Mouse (Mus musculus) CH12.LX (cell line): ENCODE measurements around the gene Eif3m. TPM values are rescaled to one million over a fixed set of nuclear protein-coding genes. Genes with fewer than 3 reads are reported as not detected.

Experiments
- DNase-seq: peaks from one replicate; pipeline ENCODE4 v3.0.0-alpha.2; 2013; ENCODE audit errors: extremely low read depth
- H3K27ac ChIP-seq: 2 replicates; pipeline ENCODE4 v1.5.1; 2012; ENCODE audit warnings: low read depth, mild to moderate bottlenecking, control low read depth, moderate library complexity; ENCODE audit not compliant: insufficient read depth
- H3K27me3 ChIP-seq: replicated peaks from 2 replicates; pipeline ENCODE3; 2012; ENCODE audit warnings: inconsistent platforms
- H3K36me3 ChIP-seq, 2 experiments: replicated peaks in 1 of 2; 2 replicates each; pipeline versions ENCODE3 to v1.6.1; 2012; ENCODE audit warnings: inconsistent platforms in 1 of 2, low read length in 1 of 2, mild to moderate bottlenecking in 1 of 2, mixed read lengths in 1 of 2, moderate library complexity in 1 of 2; ENCODE audit not compliant: control insufficient read depth in 1 of 2, insufficient read depth in 1 of 2
- H3K4me1 ChIP-seq, 2 experiments: 2 replicates each; pipeline ENCODE4 v1.6.1; 2012; ENCODE audit warnings: inconsistent platforms in 1 of 2, moderate library complexity in 1 of 2; ENCODE audit not compliant: insufficient read depth in 2 of 2, control insufficient read depth in 1 of 2
- H3K4me2 ChIP-seq: 2 replicates; pipeline ENCODE4 v1.6.1; 2012; ENCODE audit warnings: low read depth, mild to moderate bottlenecking, control low read depth; ENCODE audit not compliant: poor library complexity, insufficient read depth, severe bottlenecking
- H3K4me3 ChIP-seq, 3 experiments: fragments of 150-350 bp in 1 of 3; sonication (generic) in 1 of 3; replicated peaks in 1 of 3; 2 replicates each; pipeline versions ENCODE3 to v1.5.1; 2011 to 2012; ENCODE audit warnings: low read depth in 2 of 3, low read length in 2 of 3, mild to moderate bottlenecking in 2 of 3, moderate library complexity in 2 of 3, control low read depth in 1 of 3, improper control_type of control experiment in 1 of 3, inconsistent platforms in 1 of 3, mixed read lengths in 1 of 3; ENCODE audit not compliant: poor library complexity in 1 of 3
- H3K79me2 ChIP-seq: replicated peaks from 2 replicates; pipeline ENCODE4 v1.6.1; 2012; ENCODE audit warnings: mild to moderate bottlenecking, moderate library complexity; ENCODE audit not compliant: control insufficient read depth, poor library complexity, insufficient read depth, severe bottlenecking; ENCODE audit errors: extremely low read depth
- H3K9ac ChIP-seq: 2 replicates; pipeline ENCODE4 v1.6.1; 2012; ENCODE audit warnings: low read depth, mild to moderate bottlenecking, control low read depth, moderate library complexity; ENCODE audit not compliant: insufficient read depth
- H3K9me3 ChIP-seq: replicated peaks from 2 replicates; pipeline ENCODE3; 2012; ENCODE audit warnings: low read length, inconsistent platforms, mixed read lengths
- BHLHE40 ChIP-seq: IDR thresholded peaks from 2 replicates; pipeline ENCODE4 v1.6.1; 2011; ENCODE audit warnings: mild to moderate bottlenecking, low read depth, low read length, improper control_type of control experiment
- CHD2 ChIP-seq: IDR thresholded peaks from 2 replicates; pipeline ENCODE4 v1.6.1; 2011; ENCODE audit warnings: low read length, improper control_type of control experiment
- CTCF ChIP-seq, 2 experiments: IDR thresholded peaks in 1 of 2; conservative IDR thresholded peaks in 1 of 2; 2 replicates each; pipeline ENCODE4 v1.5.1; 2011 to 2012; ENCODE audit warnings: low read depth in 2 of 2, low read length in 2 of 2, improper control_type of control experiment in 1 of 2, inconsistent platforms in 1 of 2, mild to moderate bottlenecking in 1 of 2, moderate library complexity in 1 of 2
- E2F4 ChIP-seq: IDR thresholded peaks from 2 replicates; pipeline ENCODE4 v1.6.1; 2011; ENCODE audit warnings: low read depth, low read length, improper control_type of control experiment; ENCODE audit not compliant: insufficient replicate concordance
- EP300 ChIP-seq: IDR thresholded peaks from 2 replicates; pipeline ENCODE4 v1.6.1; 2011; ENCODE audit warnings: low read length, improper control_type of control experiment
- GABPA ChIP-seq: IDR thresholded peaks from 2 replicates; pipeline ENCODE4 v1.6.1; 2012; ENCODE audit warnings: low read depth, low read length, improper control_type of control experiment, inconsistent platforms; ENCODE audit not compliant: insufficient replicate concordance
- HCFC1 ChIP-seq: IDR thresholded peaks from 2 replicates; pipeline ENCODE4 v1.6.1; 2012; ENCODE audit warnings: low read depth, mild to moderate bottlenecking, inconsistent platforms, low read length, improper control_type of control experiment
- JUN ChIP-seq: IDR thresholded peaks from 2 replicates; pipeline ENCODE4 v1.6.1; 2011; ENCODE audit warnings: low read depth, mild to moderate bottlenecking, low read length, improper control_type of control experiment, moderate library complexity; ENCODE audit not compliant: insufficient read depth
- JUND ChIP-seq: conservative IDR thresholded peaks from 2 replicates; pipeline ENCODE4 v1.6.1; 2011; ENCODE audit warnings: low read depth, low read length, improper control_type of control experiment
- KAT2A ChIP-seq: IDR thresholded peaks from 2 replicates; pipeline ENCODE4 v1.6.1; 2012; ENCODE audit warnings: low read length, improper control_type of control experiment, inconsistent platforms; ENCODE audit not compliant: insufficient replicate concordance
- MAFK ChIP-seq: IDR thresholded peaks from 2 replicates; pipeline ENCODE4 v1.6.1; 2011; ENCODE audit warnings: low read length, improper control_type of control experiment; ENCODE audit not compliant: insufficient replicate concordance
- MAX ChIP-seq: IDR thresholded peaks from 2 replicates; pipeline ENCODE4 v1.6.1; 2011; ENCODE audit warnings: low read length, improper control_type of control experiment
- MAZ ChIP-seq: IDR thresholded peaks from 2 replicates; pipeline ENCODE4 v1.6.1; 2012; ENCODE audit warnings: low read depth, mild to moderate bottlenecking, inconsistent platforms, low read length, improper control_type of control experiment, moderate library complexity
- MEF2A ChIP-seq: IDR thresholded peaks from 2 replicates; pipeline ENCODE4 v1.6.1; 2014; ENCODE audit warnings: low read depth, mild to moderate bottlenecking, inconsistent platforms, low read length, improper control_type of control experiment, borderline replicate concordance
- MYC ChIP-seq: IDR thresholded peaks from 2 replicates; pipeline ENCODE4 v1.6.1; 2011; ENCODE audit warnings: low read depth, mild to moderate bottlenecking, improper control_type of control experiment, low read length
- POLR2A ChIP-seq: IDR thresholded peaks from 2 replicates; pipeline ENCODE4 v1.6.1; 2011; ENCODE audit warnings: low read depth, mild to moderate bottlenecking, improper control_type of control experiment, low read length
- POLR2AphosphoS2 ChIP-seq: IDR thresholded peaks from 2 replicates; pipeline ENCODE4 v1.6.1; 2011; ENCODE audit warnings: low read depth, low read length, improper control_type of control experiment
- RAD21 ChIP-seq: IDR thresholded peaks from 2 replicates; pipeline ENCODE4 v1.6.1; 2011; ENCODE audit warnings: low read depth, mild to moderate bottlenecking, low read length, improper control_type of control experiment, moderate library complexity
- TBP ChIP-seq: conservative IDR thresholded peaks from 2 replicates; pipeline ENCODE4 v1.6.1; 2011; ENCODE audit warnings: low read depth, low read length, improper control_type of control experiment
- TCF12 ChIP-seq: IDR thresholded peaks from 2 replicates; pipeline ENCODE4 v1.6.1; 2014; ENCODE audit warnings: low read depth, mild to moderate bottlenecking, inconsistent platforms, low read length, improper control_type of control experiment
- USF1 ChIP-seq: IDR thresholded peaks from 2 replicates; pipeline ENCODE4 v1.6.1; 2014; ENCODE audit warnings: low read depth, mild to moderate bottlenecking, inconsistent platforms, low read length, improper control_type of control experiment
- ZC3H11A ChIP-seq: IDR thresholded peaks from 2 replicates; pipeline ENCODE4 v1.6.1; 2012; ENCODE audit warnings: low read depth, mild to moderate bottlenecking, inconsistent platforms, low read length, improper control_type of control experiment
- ZKSCAN1 ChIP-seq: IDR thresholded peaks from 2 replicates; pipeline ENCODE4 v1.6.1; 2012; ENCODE audit warnings: low read depth, inconsistent platforms, low read length, improper control_type of control experiment, borderline replicate concordance
- ZMIZ1 ChIP-seq: IDR thresholded peaks from 2 replicates; pipeline ENCODE4 v1.6.1; 2012; ENCODE audit warnings: low read depth, mild to moderate bottlenecking, inconsistent platforms, low read length, improper control_type of control experiment
- ZNF384 ChIP-seq: IDR thresholded peaks from 2 replicates; pipeline ENCODE4 v1.6.1; 2012; ENCODE audit warnings: low read depth, low read length, improper control_type of control experiment, inconsistent platforms
- dilution Hi-C: fragments of 300-500 bp; cut with MboI; formaldehyde crosslinking; loops from 2 replicates; pipeline ENCODE4 v1.14.3; 2020; ENCODE audit warnings: low sequenced_read_pairs; ENCODE audit not compliant: extremely low pct_unique_long_range_greater_than_20kb, extremely low pct_ligation_motif_present
- in situ Hi-C: fragments of 300-500 bp; cut with MboI; formaldehyde crosslinking; loops from 3 replicates; pipeline ENCODE4 v1.14.3; 2019; ENCODE audit warnings: low sequenced_read_pairs, low pct_ligation_motif_present, low pct_unique_long_range_greater_than_20kb, mixed read lengths
- polyA plus RNA-seq: library from polyadenylated mRNA; unstranded; fragments of >175 nt; gene quantifications from 2 replicates; pipeline ENCODE4 v1.2.1, GENCODE M21; 2012; ENCODE audit warnings: low read depth; ENCODE audit not compliant: insufficient read length
- total RNA-seq, 2 experiments: library from RNA; depleted of rRNA; stranded (reverse); fragments of 300-350 nt in 1 of 2; fragments of >200 nt in 1 of 2; gene quantifications; 2 replicates each; pipeline ENCODE4 v1.2.3; 2012 to 2014

Gene Eif3m
- total and polyA plus RNA-seq, 3 experiments, result 268 to 558 (median 273) TPM

DNA sequence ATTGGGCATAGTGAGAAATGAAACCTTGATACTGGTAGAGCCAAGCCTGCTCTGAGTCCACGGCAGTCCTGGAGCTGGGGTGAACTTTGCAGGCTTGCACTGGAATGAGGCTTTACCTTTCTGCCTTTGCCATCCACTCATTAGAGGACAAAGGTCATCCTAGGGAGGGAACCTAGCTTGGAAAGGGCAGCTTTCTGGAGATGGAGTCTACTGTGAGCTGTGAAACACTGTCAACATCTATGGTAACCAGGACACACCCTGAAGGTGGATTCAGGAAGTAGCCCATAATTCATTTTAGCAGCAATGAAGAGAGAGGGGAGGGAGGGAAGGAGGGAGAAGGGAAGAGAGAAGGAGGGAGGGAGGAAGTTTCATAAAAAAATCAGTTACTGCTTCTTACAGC lies 38.6 kb upstream of the Eif3m start:
- no peak overlapping the region for H3K4me3 ChIP-seq
- H3K27ac ChIP-seq, result no peak overlapping the region
- no peaks in the 10 kb centered on the region for H3K79me2 ChIP-seq
- no peaks in the 10 kb centered on the region for H3K9me3 ChIP-seq
- H3K27me3 ChIP-seq, result no peaks in the 10 kb centered on the region
- H3K4me2 ChIP-seq, result no peak overlapping the region
- in situ Hi-C loops (no loop called here), dilution Hi-C loops (no loop called here)
- H3K4me1 ChIP-seq, result peaks cover 0 to 3% of the 10 kb centered on the region in 2 experiments; a peak in 1 of 4 replicates
- no peak overlapping the region for H3K9ac ChIP-seq
- TF ChIP-seq CTCF (conservative IDR thresholded peaks at IDR 0.05 in 1 of 2, IDR thresholded peaks at IDR 0.05 in 1 of 2; ENCODE audit: low read depth in 2 of 2, low read length in 2 of 2) (no peak), HCFC1 (no peak), RAD21 (no peak), MYC (no peak), JUND (no peak), MAFK (no peak), MAZ (no peak), EP300 (no peak), POLR2A (no peak), TBP (no peak), ZMIZ1 (no peak)
- no peaks in the 10 kb centered on the region for H3K36me3 ChIP-seq
- no peak for DNase-seq

DNA sequence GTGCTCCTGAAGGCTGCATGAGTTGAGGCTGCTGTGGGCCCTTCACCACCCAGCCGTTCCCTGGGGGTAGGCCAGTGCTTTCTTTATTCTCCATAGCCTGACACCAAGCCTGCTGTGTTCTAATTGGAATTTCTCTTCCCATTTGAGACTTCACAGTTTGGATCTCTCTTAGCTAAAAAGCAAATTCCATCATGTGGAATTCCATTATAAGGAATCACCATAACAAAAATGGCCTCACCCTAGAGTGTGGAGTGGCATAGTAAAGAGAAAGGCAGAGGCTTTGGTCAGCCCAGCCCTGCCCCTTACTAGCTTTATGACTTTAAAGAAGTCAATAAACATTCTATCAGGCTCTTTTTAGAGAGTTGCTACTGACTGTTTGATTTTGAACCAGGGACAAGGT lies 31.4 kb upstream of the Eif3m start:
- H3K4me3 ChIP-seq, result no peak overlapping the region
- in situ Hi-C loops, result no loop called here
- H3K9me3 ChIP-seq, result no peaks in the 10 kb centered on the region
- H3K27ac ChIP-seq, result no peak overlapping the region
- no peak overlapping the region for H3K4me2 ChIP-seq
- H3K9ac ChIP-seq, result no peak overlapping the region
- H3K79me2 ChIP-seq, result no peaks in the 10 kb centered on the region
- TF ChIP-seq HCFC1 (no peak), TCF12 (no peak), MAFK (no peak), MAX (no peak), JUND (no peak), POLR2AphosphoS2 (no peak), JUN (no peak), ZC3H11A (no peak), ZMIZ1 (no peak), E2F4 (no peak), ZKSCAN1 (no peak), BHLHE40 (no peak), RAD21 (no peak), USF1 (no peak), MEF2A (no peak), GABPA (no peak), MAZ (no peak), ZNF384 (no peak), CHD2 (no peak), KAT2A (no peak)
- H3K4me1 ChIP-seq, result no peaks in the 10 kb centered on the region
- H3K27me3 ChIP-seq, result no peaks in the 10 kb centered on the region
- H3K36me3 ChIP-seq, result no peaks in the 10 kb centered on the region
- dilution Hi-C loops, result no loop called here
- no peak for DNase-seq
